Mouse (Mus musculus): ENCODE results near the gene Btbd16. TPM values are rescaled to one million over a fixed set of nuclear protein-coding genes. Genes with fewer than 3 reads are reported as not detected.

Btbd16 gene
- total RNA-seq, 2 experiments from 2014 or later: 0.11 to 0.36 TPM

DNA sequence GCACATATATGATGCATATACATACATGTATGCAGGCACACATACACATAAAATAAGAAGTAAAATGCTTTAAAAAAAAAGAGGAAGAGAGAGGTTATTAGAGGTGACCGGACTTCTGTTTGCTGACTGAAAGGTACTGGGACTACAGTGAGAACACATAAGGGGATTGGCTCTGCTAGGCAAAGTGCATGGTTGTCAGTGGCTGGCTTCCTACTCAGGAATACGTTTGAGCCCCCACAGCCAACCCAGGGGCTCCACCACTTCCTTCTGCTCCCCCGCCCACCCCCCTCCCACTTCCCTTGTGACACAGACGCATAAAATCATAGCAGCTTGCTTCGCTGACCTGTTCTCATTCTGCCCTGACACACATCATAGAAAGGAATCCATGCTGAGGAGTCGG lies 84.1 kb downstream of the Btbd16 start:
- no peak for DNase-seq (ENCODE audit: low spot score in 2 of 2)

DNA sequence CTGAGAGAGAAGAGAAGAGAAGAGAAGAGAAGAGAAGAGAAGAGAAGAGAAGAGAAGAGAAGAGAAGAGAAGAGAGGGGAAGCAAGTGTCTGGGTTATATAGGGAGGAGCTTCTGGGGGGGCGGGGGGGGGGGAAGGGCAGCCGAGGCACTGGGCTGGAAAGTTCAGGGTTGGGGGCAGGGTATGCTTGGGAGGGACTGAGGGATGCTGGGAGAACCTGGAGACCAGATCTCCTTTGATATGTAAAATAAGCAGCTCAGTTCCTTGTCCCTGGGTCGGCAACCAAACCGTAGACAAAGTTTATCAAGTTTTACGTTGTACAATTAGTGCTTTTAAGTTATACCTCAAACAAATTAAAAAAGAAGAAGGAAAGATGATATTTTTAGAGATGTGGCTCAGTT lies 86.1 kb downstream of the Btbd16 start:
- DNase-seq (ENCODE audit: low spot score in 2 of 2): no peak

DNA sequence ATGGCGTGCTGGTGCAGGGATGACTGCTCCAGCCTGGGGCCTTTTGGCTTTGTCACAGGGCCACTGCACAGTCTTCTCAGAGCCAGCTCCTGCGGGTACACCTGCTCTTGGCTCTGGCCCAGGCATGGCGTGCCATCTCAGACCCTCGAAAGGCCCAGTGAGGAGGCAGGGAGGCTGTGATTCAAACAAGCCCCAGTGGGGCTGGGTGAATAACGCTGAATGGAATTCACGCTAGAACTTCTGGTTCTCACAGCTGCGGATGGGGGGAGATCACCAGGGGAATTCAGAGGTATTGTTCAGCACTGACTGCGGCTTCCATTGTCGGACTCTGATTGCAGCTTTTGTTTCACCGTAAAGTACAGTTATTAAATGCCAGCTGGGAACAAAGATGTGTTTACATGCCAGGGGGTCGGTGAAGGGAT lies 86.9 kb downstream of the Btbd16 start:
- DNase-seq (ENCODE audit: low spot score in 2 of 2): no peak

DNA sequence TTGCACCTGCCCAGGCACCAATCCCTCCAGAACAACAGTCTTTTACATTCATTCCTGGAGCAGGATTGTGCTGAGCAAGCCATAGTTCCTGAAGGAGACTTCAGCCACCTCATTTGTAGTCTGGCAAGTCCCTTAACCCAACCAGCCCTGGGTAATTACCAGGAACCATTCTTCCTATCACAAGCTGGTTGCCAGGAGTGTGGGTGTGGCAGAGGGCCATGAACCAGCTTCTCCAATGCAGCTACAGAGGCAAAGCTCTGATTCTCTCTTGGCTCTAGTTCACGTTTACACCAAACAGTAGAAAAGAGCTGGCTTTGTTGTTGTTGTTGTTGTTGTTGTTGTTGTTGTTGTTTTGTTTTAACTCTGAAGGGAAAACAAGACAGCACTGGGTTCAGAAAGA lies 88.6 kb downstream of the Btbd16 start:
- DNase-seq (ENCODE audit: low spot score in 2 of 2): no peak

DNA sequence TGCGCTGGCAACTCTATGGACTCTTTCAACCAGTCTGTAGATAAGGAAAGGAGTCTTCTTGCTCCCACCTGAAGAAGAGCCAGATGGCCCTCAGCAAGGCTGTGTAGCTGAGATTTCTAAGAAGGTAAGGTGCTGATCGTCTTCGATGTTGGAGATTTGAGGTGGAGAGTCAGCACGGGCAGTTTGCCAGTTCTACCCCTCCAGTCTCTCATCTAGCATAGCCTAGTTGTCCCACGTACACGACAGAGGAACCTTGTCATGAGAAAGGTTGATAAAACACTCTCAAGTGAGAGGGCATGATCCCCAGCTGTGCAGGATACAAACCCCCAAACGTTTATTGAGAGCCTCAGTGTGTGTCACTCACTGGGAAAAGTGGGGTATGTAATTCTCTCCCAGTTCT lies 90.8 kb downstream of the Btbd16 start:
- DNase-seq (ENCODE audit: low spot score in 2 of 2): no peak

DNA sequence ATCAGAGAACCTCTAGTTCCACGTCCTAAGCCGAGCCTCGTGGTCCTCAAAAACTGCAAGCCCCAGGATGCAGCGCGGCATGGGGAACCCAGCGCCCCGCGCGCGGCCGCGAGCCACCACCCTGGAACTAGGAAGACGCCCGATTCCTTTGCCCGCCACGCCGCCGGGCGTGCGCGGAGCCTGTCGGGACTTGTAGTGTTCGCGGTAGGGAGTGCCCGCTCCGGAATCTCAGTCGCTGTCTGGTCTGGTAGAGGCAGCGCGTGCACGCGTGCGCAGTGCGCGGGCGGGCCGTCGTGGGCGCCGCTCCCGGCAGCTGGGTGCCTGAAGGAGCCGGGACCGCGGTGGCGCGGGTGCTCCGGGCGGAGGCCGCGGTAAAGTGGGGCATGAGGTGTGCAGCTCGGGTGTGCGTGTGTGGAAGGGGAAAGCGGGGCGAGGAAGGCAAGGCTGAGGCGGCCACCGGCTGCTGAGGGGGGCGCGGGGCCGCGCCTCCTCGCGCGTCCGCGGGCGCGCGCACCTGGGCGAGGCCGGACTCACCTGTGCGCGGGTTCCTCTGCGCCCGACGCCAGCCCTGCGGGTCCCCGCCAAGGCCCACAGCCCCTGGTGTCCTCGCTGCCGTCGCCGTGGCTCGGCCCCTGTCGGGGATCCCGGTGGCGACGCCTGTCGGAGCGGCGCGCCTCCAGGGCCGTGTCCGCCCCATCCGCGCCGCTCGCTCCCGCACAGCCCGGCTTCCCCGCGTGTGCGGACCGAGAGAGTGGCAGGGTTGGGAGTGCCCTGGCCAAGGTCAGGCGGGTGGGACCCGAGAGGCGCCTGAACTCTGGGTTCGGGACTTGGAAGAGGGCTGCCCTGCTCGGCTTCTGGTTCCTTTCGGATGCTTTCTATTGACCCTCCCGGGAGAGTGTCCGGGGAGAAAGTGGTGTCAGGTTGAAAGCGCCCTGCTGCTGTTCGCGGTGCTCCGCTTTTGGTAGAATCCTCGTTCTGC lies 92.0 kb downstream of the Btbd16 start, which contains the start of gene Plekha1:
Gene Plekha1, plus strand, starts transcription at position 144 of the 979 bp plus-strand sequence.
- peak; percentile 90 to 97 for DNase-seq (ENCODE audit: low spot score in 2 of 2)

DNA sequence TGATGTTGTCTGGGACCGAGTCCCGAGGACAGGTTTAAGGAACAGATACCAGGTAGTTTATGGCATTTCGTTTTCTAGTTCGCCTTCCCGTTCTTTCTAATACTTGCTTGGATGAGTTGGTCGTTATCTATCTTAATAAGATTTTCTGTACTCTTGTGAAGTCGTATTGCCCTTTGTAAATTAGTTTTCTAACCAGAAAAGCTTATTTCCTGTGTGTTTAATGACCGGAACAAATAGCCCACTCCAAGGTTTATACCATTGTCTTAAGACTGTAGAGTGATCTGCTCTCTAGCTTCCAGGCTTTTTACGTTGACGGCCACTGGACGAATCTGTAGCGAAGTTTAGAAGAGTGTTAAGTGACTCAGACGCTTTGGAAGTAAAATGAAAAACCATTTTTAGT lies 92.8 kb downstream of the Btbd16 start:
- DNase-seq (ENCODE audit: low spot score in 2 of 2): no peak

DNA sequence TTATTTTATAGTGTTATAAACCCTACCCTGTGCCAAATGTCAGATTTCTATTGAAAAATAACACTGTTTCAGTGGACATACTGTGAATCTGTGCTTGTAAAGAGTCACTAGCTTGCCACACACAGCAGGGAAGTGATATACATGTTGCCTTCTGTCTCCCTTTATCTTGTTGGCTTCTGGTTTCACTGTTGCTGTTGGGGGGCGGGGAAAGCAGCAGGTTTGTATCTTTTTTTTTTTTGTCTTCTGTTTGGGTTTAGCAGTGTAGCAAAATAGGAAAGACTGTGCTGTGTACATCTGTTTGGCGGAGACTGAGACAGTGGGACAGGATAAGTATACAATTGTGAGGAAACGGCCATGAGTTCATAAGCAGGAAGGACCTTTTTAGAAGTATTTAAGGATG lies 93.4 kb downstream of the Btbd16 start:
- no peak for DNase-seq (ENCODE audit: low spot score in 2 of 2)

Other genes with a start within 250 kb of the Btbd16 start
- gene Nsmce4a, start 201.0 kb upstream of the Btbd16 start, total RNA-seq (2021): 100 to 1,000 TPM in 1 of 2 experiments, 10 to 100 TPM in 1; 96.3 to 100 TPM
- gene Tacc2, start 196.6 kb upstream of the Btbd16 start, total RNA-seq (2021): 10 to 100 TPM; 50.8 to 55.8 TPM
- gene Plekha1, start 91.7 kb downstream of the Btbd16 start, total RNA-seq (2021): 10 to 100 TPM; 39.2 to 41.8 TPM
- gene Htra1, start 162.0 kb downstream of the Btbd16 start, total RNA-seq (2021): 10 to 100 TPM; 52.9 to 66.2 TPM

Data from adrenal gland, postnatal 4 days (tissue).